ENCODE assay signal across 8 mouse cellular contexts in genomic region chr10:9900315-9901070, GRCm38 (mm10). TPM values are rescaled to one million over a fixed set of nuclear protein-coding genes. Genes with fewer than 3 reads are reported as not detected.
DNase-seq lines count a peak whose midpoint lies in the region; ATAC-seq and TF ChIP-seq lines count a peak whose summit lies in the region.

No protein-coding gene starts in this region.

- H3K4me3 ChIP-seq in E14TG2a.4 (replicated peaks; ENCODE audit: low read length), result peak overlapping the region; percentile 85
- H3K4me3 ChIP-seq in embryonic facial prominence, embryonic 12.5 days, result peak overlapping the region; percentile 79
- H3K4me3 ChIP-seq in heart, embryonic 13.5 days, result peak overlapping the region; percentile 68
- H3K4me3 ChIP-seq in lung, adult 2 months (replicated peaks; ENCODE audit: extremely low read depth, low read depth, low read length), result peak overlapping the region; percentile 76
- peak overlapping the region; percentile 74 for H3K4me3 ChIP-seq in olfactory bulb, adult 2 months (ENCODE audit: insufficient read depth, low read depth, low read length)

- H3K27me3 ChIP-seq in E14TG2a.4 (ENCODE audit: insufficient read depth, low read length), result peaks cover 20% of the 10 kb centered on the region
- H3K27me3 ChIP-seq in embryonic facial prominence, embryonic 12.5 days, result no peaks in the 10 kb centered on the region
- H3K27me3 ChIP-seq in heart, embryonic 13.5 days (replicated peaks), result no peaks in the 10 kb centered on the region

- peak overlapping the region; percentile 90 for H3K27ac ChIP-seq in embryonic facial prominence, embryonic 12.5 days
- peak overlapping the region; percentile 96 for H3K27ac ChIP-seq in heart, embryonic 13.5 days (replicated peaks)
- peak overlapping the region; percentile 92 for H3K27ac ChIP-seq in olfactory bulb, adult 2 months (ENCODE audit: insufficient read depth, low read depth, low read length)

- ATAC-seq in embryonic facial prominence, embryonic 12.5 days (ENCODE audit: insufficient number of reproducible peaks, insufficient read depth, low FRiP score, low TSS enrichment), result peak; percentile 52
- ATAC-seq in heart, embryonic 13.5 days (ENCODE audit: extremely low read depth, insufficient number of reproducible peaks, low FRiP score, low TSS enrichment), result peak; percentile 14; the same call in 1 of the 2 replicates

- under 1% methylated on average over 57 of the region's 81 CpGs for WGBS in embryonic facial prominence, embryonic 12.5 days
- under 1% methylated on average over 81 of the region's 81 CpGs for WGBS in heart, embryonic 13.5 days
- under 1% methylated on average over 80 of the region's 81 CpGs for WGBS in lung, adult 2 months
- WGBS in olfactory bulb, adult 2 months, result under 1% methylated on average over 81 of the region's 81 CpGs

- no peaks in the 10 kb centered on the region for H3K9me3 ChIP-seq in E14TG2a.4 (ENCODE audit: low read length)
- no peaks in the 10 kb centered on the region for H3K9me3 ChIP-seq in embryonic facial prominence, embryonic 12.5 days
- no peaks in the 10 kb centered on the region for H3K9me3 ChIP-seq in heart, embryonic 13.5 days

- peak; percentile 54 to 61 for DNase-seq in adrenal gland, adult 18-20 months (ENCODE audit: low spot score in 2 of 2)
- peak; percentile 56 for DNase-seq in kidney, postnatal 14 days
- DNase-seq in lung, adult 2 months, result peak; percentile 66
- peak; percentile 42 for DNase-seq in urinary bladder, postnatal 14 days (ENCODE audit: low spot score)

- no peak for TF ChIP-seq CTCF in E14TG2a.4 (conservative IDR thresholded peaks at IDR 0.05; ENCODE audit: low read length)
- no peak for TF ChIP-seq CTCF in lung, adult 2 months (IDR thresholded peaks at IDR 0.05; ENCODE audit: insufficient read depth, low read length)
- TF ChIP-seq CTCF in olfactory bulb, adult 2 months (IDR thresholded peaks at IDR 0.05; ENCODE audit: insufficient read depth, low read depth, low read length), result no peak

- TF ChIP-seq POLR2A in lung, adult 2 months (IDR thresholded peaks at IDR 0.05; ENCODE audit: borderline replicate concordance, extremely low read depth, low read depth, low read length), result no peak
- no peak for TF ChIP-seq POLR2A in olfactory bulb, adult 2 months (IDR thresholded peaks at IDR 0.05; ENCODE audit: insufficient read depth, low read depth, low read length)

- H3K4me2 ChIP-seq in embryonic facial prominence, embryonic 12.5 days (replicated peaks), result peak overlapping the region; percentile 85
- H3K4me2 ChIP-seq in heart, embryonic 13.5 days, result peak overlapping the region; percentile 99

- H3K4me1 ChIP-seq in E14TG2a.4 (replicated peaks; ENCODE audit: low read depth, low read length), result peaks cover 16% of the 10 kb centered on the region
- H3K4me1 ChIP-seq in embryonic facial prominence, embryonic 12.5 days, result peaks cover 7% of the 10 kb centered on the region; the same call in 1 of the 2 replicates
- peaks cover 21% of the 10 kb centered on the region for H3K4me1 ChIP-seq in heart, embryonic 13.5 days
- H3K4me1 ChIP-seq in lung, adult 2 months (ENCODE audit: control insufficient read depth, insufficient read depth, low read length), result peaks cover 11% of the 10 kb centered on the region
- no peaks in the 10 kb centered on the region for H3K4me1 ChIP-seq in olfactory bulb, adult 2 months (ENCODE audit: control insufficient read depth, insufficient read depth, low read length)

- no peaks in the 10 kb centered on the region for H3K36me3 ChIP-seq in E14TG2a.4 (ENCODE audit: insufficient read depth, low read length)
- no peaks in the 10 kb centered on the region for H3K36me3 ChIP-seq in embryonic facial prominence, embryonic 12.5 days
- H3K36me3 ChIP-seq in heart, embryonic 13.5 days, result no peaks in the 10 kb centered on the region; the same call in 1 of the 2 replicates

- H3K9ac ChIP-seq in embryonic facial prominence, embryonic 12.5 days, result peak overlapping the region; percentile 89
- peak overlapping the region; percentile 97 for H3K9ac ChIP-seq in heart, embryonic 13.5 days

RNA-seq across cellular contexts. Expression of gene Stxbp5, which starts 0.4 kb away (rescaled TPM):
- 10 to 100 TPM; 20.1 to 27.7 TPM for total RNA-seq in adrenal gland, adult 18-20 months (2021)
- polyA plus RNA-seq in embryonic facial prominence, embryonic 12.5 days (2016; fragmentation: Nextera tagmentation; extraction: Ambion mirVana), result 6.8 and 7.0 TPM in 2 replicates
- 2.6 and 2.7 TPM in 2 replicates for polyA plus RNA-seq in heart, embryonic 13.5 days (2015; fragmentation: Nextera tagmentation; extraction: Ambion mirVana)
- 10.1 and 14.7 TPM in 2 replicates for polyA plus RNA-seq in lung, adult 2 months (2012; rRNA removed)
- 206 TPM in 1 of 2 replicates, not detected in the other for polyA plus RNA-seq in olfactory bulb, adult 2 months (2012; ENCODE audit: insufficient read depth, insufficient read length, low replicate concordance, missing spikeins)

Comparison
In these comparisons a context has a peak if more than half of its experiments do, and no peak if none do; other contexts are left out.
1. Peak in every context shown above with its lines: DNase-seq, ATAC-seq, H3K4me3 ChIP-seq and H3K27ac ChIP-seq.